ENCODE assay signal across 12 mouse cellular contexts in genomic region chr10:69852366-69853091, GRCm38 (mm10).
DNase-seq lines count a peak whose midpoint lies in the region; ATAC-seq and TF ChIP-seq lines count a peak whose summit lies in the region.
"Had no signal": no experiment of that assay in that cellular context is flagged by ENCODE, and none has a peak within 500 bp of the region (broad histone marks: within the 10 kb centered on the region; RNA-seq: fewer than 3 reads in every experiment).

No protein-coding gene starts in this region.

- DNase-seq in cerebellum, adult 9-10 months: peak; percentile 53
- DNase-seq in cerebellum, postnatal 4 days (ENCODE audit: low spot score in 2 of 2): no peak
- no peak for DNase-seq in layer of hippocampus, adult 2 months (ENCODE audit: low spot score in 2 of 2)
- no peak for DNase-seq in layer of hippocampus, adult 11-12 months (ENCODE audit: low spot score)
- no peak for DNase-seq in thymus, postnatal 4 days
- no peak for DNase-seq in adrenal gland, adult 18-20 months (ENCODE audit: low spot score in 2 of 2)
- DNase-seq: heart, postnatal 10 days had no signal

- H3K36me3 ChIP-seq in E14TG2a.4 (ENCODE audit: insufficient read depth, low read length): no peaks in the 10 kb centered on the region

- H3K27ac ChIP-seq in layer of hippocampus, adult 2 months: no peak overlapping the region
- H3K27ac ChIP-seq: embryonic facial prominence, embryonic 13.5 days; kidney, embryonic 15.5 days had no signal

- TF ChIP-seq CTCF in layer of hippocampus, adult 2 months (conservative IDR thresholded peaks at IDR 0.05): peak; percentile 68
- peak; percentile 59 for TF ChIP-seq CTCF in E14TG2a.4 (conservative IDR thresholded peaks at IDR 0.05; ENCODE audit: low read length)

- peaks cover 14% of the 10 kb centered on the region for H3K4me1 ChIP-seq in E14TG2a.4 (replicated peaks; ENCODE audit: low read depth, low read length)
- H3K4me1 ChIP-seq: kidney, embryonic 15.5 days; megakaryocyte, embryonic 14.5 days had no signal

- no peaks in the 10 kb centered on the region for H3K27me3 ChIP-seq in E14TG2a.4 (ENCODE audit: insufficient read depth, low read length)
- H3K27me3 ChIP-seq: embryonic facial prominence, embryonic 13.5 days; kidney, embryonic 15.5 days; megakaryocyte, embryonic 14.5 days had no signal

- H3K4me3 ChIP-seq in layer of hippocampus, adult 2 months: no peak overlapping the region
- no peak overlapping the region for H3K4me3 ChIP-seq in E14TG2a.4 (replicated peaks; ENCODE audit: low read length)
- H3K4me3 ChIP-seq: embryonic facial prominence, embryonic 13.5 days; kidney, embryonic 15.5 days; megakaryocyte, embryonic 14.5 days had no signal

- ATAC-seq in granulocyte monocyte progenitor cell, adult 5-6 weeks (replicated peaks; ENCODE audit: poor library complexity, severe bottlenecking): peak; percentile 58

- H3K9me3 ChIP-seq in E14TG2a.4 (ENCODE audit: low read length): no peaks in the 10 kb centered on the region
- H3K9me3 ChIP-seq: embryonic facial prominence, embryonic 13.5 days; kidney, embryonic 15.5 days had no signal
